Mouse (Mus musculus) brown adipose tissue, adult 24 weeks (tissue): ENCODE results near the gene Duoxa2. TPM values are rescaled to one million over a fixed set of nuclear protein-coding genes. Genes with fewer than 3 reads are reported as not detected.
A peak's percentile ranks its signal among the peaks of the same experiment; 100 is the strongest.

Experiments used
- H3K27ac ChIP-seq: fragments of 200-500 bp; replicated peaks from 2 replicates; pipeline ENCODE4 v1.5.1; 2012; ENCODE audit warnings: low read depth, mild to moderate bottlenecking, low read length
- H3K4me1 ChIP-seq: fragments of 200-500 bp; 2 replicates; pipeline ENCODE4 v1.6.1; 2012; ENCODE audit warnings: low read length, mixed read lengths; ENCODE audit not compliant: control insufficient read depth, insufficient read depth, insufficient read length
- H3K4me3 ChIP-seq: fragments of 200-500 bp; 2 replicates; pipeline ENCODE4 v1.5.1; 2012; ENCODE audit warnings: low read depth, mild to moderate bottlenecking, low read length, moderate library complexity; ENCODE audit not compliant: insufficient read depth
- polyA plus RNA-seq: library from polyadenylated mRNA; stranded (reverse); fragments of >200 nt; gene quantifications from 2 replicates; pipeline ENCODE4 v1.2.4, GENCODE M21; 2012; ENCODE audit not compliant: missing spikeins, insufficient read depth, insufficient read length

Gene Duoxa2
- not detected in 2 replicates for polyA plus RNA-seq

DNA sequence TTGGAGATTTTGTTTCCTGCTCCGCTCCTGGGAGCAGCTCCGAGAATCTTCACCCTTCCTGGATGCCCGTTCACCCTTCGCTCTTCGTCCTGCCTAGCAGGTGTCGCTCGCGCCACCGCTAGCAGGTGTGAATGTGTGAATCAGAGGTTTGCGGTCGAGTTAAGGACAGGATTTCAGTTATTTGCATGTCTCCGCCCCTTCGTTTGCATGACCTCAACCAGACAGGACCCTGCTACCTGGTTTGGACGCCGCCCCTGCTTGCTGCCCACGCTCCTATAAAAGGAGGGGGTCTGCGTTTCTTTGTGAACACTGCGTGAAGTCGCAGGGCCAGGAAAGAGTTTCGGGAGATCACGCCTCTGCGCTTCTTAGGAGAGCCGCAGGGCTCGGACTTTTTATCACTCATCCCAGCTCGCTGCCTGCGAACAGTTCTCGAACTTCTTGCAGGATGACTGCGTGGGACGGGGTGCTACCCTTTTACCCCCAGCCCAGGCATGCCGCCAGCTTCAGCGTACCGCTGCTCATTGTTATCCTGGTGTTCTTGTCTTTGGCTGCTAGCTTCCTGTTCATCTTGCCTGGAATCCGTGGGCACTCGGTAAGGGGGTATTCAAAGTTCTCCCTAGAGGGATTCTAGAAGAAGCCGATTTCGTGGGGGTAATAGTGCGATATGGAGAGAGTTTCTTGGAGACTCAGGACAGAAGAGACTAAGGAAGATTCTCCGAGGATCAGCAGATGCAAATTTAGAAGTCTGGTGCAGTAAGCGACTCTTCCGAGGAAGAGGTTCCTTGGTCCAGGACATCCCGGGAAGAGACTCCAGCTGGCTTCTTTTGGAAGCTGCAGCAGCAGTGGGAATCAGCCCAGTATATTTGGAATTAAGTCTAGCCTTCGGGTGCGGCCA lies at the start of gene Duoxa2:
Gene Duoxa2 (plus strand): TSS at position 305 of the 895 bp plus-strand sequence.
- Histone ChIP-seq H3K4me3 (peak within 1 kb of the TSS; percentile 17), H3K27ac (no peak within 1 kb of the TSS), H3K4me1 (peaks cover 2% of the 10 kb centered on the region; the same call in 1 of the 2 replicates)

DNA sequence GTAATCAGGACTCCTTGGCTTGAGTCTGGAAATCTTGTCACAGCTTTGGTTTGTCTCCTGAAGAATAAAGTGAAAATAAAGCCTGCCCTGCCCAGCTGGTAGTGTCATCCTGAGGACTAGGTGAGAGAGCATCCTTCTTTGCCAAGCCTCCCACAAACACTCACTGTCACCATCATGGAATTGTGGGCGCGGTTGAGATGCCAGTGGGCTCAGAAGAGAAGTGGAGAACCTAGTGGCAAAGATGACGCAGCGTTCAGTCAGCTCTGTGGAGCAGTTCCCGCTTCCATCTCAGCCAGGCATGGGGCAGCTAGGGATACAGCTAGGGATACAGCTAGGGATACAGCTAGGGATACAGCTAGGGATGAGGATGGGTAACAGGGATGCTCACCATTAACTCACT lies 42.7 kb upstream of the Duoxa2 start:
- no peak overlapping the region for H3K4me3 ChIP-seq
- H3K27ac ChIP-seq, result no peak overlapping the region
- H3K4me1 ChIP-seq, result no peaks in the 10 kb centered on the region

DNA sequence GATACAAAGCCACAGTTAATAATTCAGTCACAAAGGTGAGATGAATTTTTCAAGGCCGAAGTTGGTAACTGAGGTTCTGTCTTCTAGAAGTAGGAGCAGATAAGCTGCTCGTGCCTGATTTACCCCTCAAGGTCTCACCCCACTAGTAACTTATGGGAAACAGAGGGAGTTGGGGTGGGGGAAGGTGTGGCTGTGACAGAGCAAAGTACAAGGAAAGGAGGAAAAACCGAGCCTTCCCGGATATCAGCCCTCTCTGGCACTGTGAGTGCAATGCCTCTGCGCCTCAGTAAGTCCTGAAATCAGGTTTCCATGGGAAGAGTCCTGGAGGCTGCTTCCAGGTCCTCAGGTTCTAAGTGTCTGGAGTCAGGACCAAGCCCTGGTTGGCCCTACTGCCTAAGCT lies 38.0 kb upstream of the Duoxa2 start:
- no peaks in the 10 kb centered on the region for H3K4me1 ChIP-seq

GRCm38 (mm10) chr2:122264690-122265089 lies 34.0 kb upstream of the Duoxa2 start:
- Histone ChIP-seq H3K4me3 (no peak overlapping the region), H3K4me1 (no peaks in the 10 kb centered on the region), H3K27ac (no peak overlapping the region)

More for the DNA sequence above, 38.0 kb upstream of the Duoxa2 start:
- no peak overlapping the region for H3K27ac ChIP-seq
- no peak overlapping the region for H3K4me3 ChIP-seq

GRCm38 (mm10) chr2:122266407-122267193 lies 32.1 kb upstream of the Duoxa2 start:
- H3K27ac ChIP-seq, result no peak overlapping the region

DNA sequence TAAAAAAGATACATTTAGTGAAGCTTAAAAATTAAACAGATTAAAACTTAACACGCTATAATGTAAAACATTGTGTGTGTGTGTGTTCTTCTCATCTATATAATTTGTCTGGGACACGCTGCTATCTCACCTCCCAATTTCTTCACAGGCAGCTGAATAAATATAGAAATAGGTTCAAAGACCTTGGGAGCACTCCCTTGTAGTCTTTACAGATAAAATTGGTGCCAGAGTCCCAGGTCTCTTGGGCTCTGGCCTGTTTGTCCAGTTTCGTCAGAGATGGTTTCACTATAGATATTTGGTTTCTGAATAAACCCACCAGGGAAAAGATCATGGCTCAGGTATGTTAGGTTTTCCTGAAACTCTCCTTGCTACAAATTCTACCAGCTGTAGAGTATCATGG lies 19.9 kb upstream of the Duoxa2 start:
- Histone ChIP-seq H3K4me3 (no peak overlapping the region), H3K27ac (no peak overlapping the region)

More at GRCm38 (mm10) chr2:122266407-122267193, 32.1 kb upstream of the Duoxa2 start:
- Histone ChIP-seq H3K4me3 (no peak overlapping the region), H3K4me1 (no peaks in the 10 kb centered on the region)

DNA sequence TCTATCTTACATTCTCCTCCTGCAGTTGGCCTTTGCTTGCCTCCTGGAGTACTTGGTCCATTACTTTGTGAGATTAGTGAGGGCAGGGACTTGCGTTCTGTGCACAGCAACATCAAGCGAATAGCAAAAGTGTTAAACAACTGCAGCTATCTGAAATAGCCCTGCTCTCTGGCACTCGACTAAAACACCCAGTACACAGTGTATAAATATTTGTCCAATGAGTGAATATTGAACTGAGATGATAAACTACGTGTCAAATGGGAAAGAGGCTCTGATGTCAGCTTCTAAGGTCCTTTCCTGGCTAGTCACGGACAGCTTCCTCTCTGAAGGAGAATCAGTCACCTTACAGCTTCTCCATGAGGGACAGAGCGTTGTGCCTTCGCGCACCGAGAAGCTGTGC lies 14.6 kb upstream of the Duoxa2 start:
- Histone ChIP-seq H3K4me1 (no peaks in the 10 kb centered on the region), H3K27ac (no peak overlapping the region), H3K4me3 (no peak overlapping the region)

More for the DNA sequence above, 19.9 kb upstream of the Duoxa2 start:
- no peaks in the 10 kb centered on the region for H3K4me1 ChIP-seq

- no peak overlapping the region for H3K27ac ChIP-seq
- no peaks in the 10 kb centered on the region for H3K4me1 ChIP-seq
- H3K4me3 ChIP-seq, result no peak overlapping the region
Measured at GRCm38 (mm10) chr2:122286137-122286536, 12.6 kb upstream of the Duoxa2 start.

DNA sequence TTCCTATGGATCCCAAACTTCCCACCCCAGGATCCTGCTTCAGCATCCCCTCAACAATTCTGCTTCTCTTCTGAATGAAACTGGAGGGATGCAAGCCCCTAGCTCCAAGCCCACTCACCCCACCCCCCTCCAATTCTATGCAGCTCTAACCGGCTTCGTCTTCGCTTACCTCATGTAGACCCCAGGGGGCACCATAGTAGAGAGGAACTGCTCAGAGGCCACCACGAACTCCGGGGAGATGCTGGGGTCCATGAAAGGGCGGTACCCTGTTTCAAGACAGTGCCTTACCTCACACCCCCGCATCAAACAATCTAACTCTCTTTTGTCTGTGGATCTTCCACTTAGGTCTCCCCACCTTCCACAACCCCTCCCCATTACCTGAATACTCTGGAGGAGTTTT lies 3.8 kb upstream of the Duoxa2 start:
- Histone ChIP-seq H3K4me1 (no peaks in the 10 kb centered on the region; the same call in 1 of the 2 replicates), H3K4me3 (no peak overlapping the region), H3K27ac (no peak overlapping the region)

DNA sequence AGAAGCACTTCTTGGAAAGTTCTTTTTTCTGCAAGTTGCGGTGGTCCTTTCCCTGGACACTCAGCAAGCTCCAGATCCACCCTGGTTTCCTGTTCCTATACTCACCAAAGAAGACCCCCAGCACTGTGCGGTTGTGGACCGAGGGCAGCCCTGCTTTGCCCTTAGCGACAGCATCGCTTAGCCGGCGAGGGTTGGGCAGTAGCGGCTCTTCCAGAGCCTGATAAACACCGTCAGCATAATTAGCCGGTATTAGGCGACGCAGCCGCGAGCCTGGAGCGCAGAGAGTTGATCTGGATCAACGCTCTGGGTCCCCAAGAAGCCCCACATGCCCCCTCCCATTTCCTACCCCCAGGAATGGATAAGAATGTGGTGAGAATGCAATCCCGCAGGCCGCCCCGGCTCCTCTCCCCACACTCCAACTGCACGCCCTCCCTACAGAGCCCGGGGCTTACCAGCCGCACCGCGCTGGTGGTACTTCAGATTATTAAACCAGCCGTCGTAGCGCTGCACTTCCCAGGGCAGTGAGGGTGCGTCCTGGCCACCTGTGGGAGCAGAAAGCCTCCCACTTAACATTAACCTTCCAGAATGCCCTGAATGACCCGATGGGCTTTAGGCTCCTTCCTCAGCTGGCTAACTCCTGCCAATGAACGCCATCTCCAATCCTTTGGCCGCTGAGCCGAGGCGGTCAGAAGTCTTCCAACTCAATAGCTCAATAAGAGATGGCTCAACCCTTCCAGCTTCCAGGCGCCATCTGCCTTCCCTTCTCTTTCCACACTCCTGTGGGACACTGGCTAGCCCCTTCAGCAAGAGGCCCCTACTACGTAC lies 1.2 kb upstream of the Duoxa2 start:
- H3K27ac ChIP-seq, result no peak overlapping the region
- H3K4me1 ChIP-seq, result peaks cover 2% of the 10 kb centered on the region; the same call in 1 of the 2 replicates
- H3K4me3 ChIP-seq, result peak overlapping the region; percentile 12; the same call in 1 of the 2 replicates

GRCm38 (mm10) chr2:122298096-122298499 lies 602 bp upstream of the Duoxa2 start, which contains the start of gene Duox2:
TSS of gene Duox2 (minus strand) at chr2:122298449.
- Histone ChIP-seq H3K27ac (no peak within 1 kb of the TSS), H3K4me1 (peaks cover 2% of the 10 kb centered on the region; the same call in 1 of the 2 replicates), H3K4me3 (peak within 1 kb of the TSS; percentile 17)

- no peak overlapping the region for H3K27ac ChIP-seq
- H3K4me1 ChIP-seq, result peaks cover 2% of the 10 kb centered on the region; the same call in 1 of the 2 replicates
- no peak overlapping the region for H3K4me3 ChIP-seq
Measured at GRCm38 (mm10) chr2:122299911-122300655, 1.4 kb downstream of the Duoxa2 start.

GRCm38 (mm10) chr2:122300656-122301020 lies 1.9 kb downstream of the Duoxa2 start:
- peaks cover 2% of the 10 kb centered on the region; the same call in 1 of the 2 replicates for H3K4me1 ChIP-seq
- no peak overlapping the region for H3K4me3 ChIP-seq

More at GRCm38 (mm10) chr2:122300656-122301020, 1.9 kb downstream of the Duoxa2 start:
- H3K27ac ChIP-seq, result no peak overlapping the region
